Mouse (Mus musculus) forebrain, embryonic 10.5 days (tissue): Measurements from ENCODE around the gene Shpk. TPM values are rescaled to one million over a fixed set of nuclear protein-coding genes. Genes with fewer than 3 reads are reported as not detected.

ENCODE experiments used
- DNase-seq: peaks from one replicate; pipeline ENCODE4 v3.0.0-alpha.2; 2017; ENCODE audit warnings: low spot score; ENCODE audit errors: extremely low spot score
- H3K27ac ChIP-seq: fragments of 300-500 bp; sonication (generic); 2 replicates; pipeline ENCODE4 v1.5.1; 2016; ENCODE audit warnings: mild to moderate bottlenecking
- H3K27me3 ChIP-seq: fragments of 300-500 bp; sonication (generic); 2 replicates; pipeline ENCODE4 v1.6.1; 2016; ENCODE audit warnings: mild to moderate bottlenecking; ENCODE audit not compliant: poor library complexity, severe bottlenecking
- H3K36me3 ChIP-seq: fragments of 300-500 bp; sonication (generic); replicated peaks from 2 replicates; pipeline ENCODE4 v1.6.1; 2016; ENCODE audit warnings: mild to moderate bottlenecking, moderate library complexity
- H3K4me1 ChIP-seq: fragments of 300-500 bp; sonication (generic); 2 replicates; pipeline ENCODE4 v1.6.1; 2016
- H3K4me3 ChIP-seq: fragments of 300-500 bp; sonication (generic); 2 replicates; pipeline ENCODE4 v1.5.1; 2016; ENCODE audit warnings: mild to moderate bottlenecking, moderate library complexity
- H3K9me3 ChIP-seq: fragments of 300-500 bp; sonication (generic); 2 replicates; pipeline ENCODE4 v1.6.1; 2016; ENCODE audit warnings: mild to moderate bottlenecking, moderate library complexity
- WGBS: fragments of 180-500 bp; shearing (Covaris S2); methylation state at CpG from one replicate; pipeline ENCODE4 v1.1.7; 2016; 5-methylcytosine and 5-hydroxymethylcytosine counted together
- polyA plus RNA-seq: library from polyadenylated mRNA; unstranded; fragments of >200 nt; fragmentation: Nextera tagmentation; extraction: Ambion mirVana; gene quantifications from 2 replicates; pipeline ENCODE4 v1.2.1, GENCODE M21; 2016

The Shpk gene
- polyA plus RNA-seq, 1 experiment from 2014 or later: 0.69 TPM

DNA sequence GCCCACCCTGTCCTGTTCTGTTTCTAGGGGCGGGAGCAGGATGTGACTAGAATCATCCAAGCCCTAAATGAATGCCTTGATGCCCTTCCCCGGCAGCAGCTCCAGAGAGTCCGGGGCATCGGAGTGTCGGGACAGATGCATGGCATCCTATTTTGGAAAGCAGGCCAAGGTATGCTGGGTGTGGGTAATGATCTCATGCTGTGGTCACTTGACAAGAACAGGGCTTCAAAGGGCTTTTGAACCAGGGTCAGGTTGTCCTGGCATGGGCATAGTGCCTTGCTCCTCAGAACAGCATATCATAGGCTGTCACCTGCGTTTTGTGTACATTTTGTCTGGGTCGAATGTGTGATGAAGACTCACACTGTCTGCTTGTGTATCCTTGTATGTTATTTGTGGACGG, 4.6 kb downstream of the Shpk start:
- H3K27ac ChIP-seq: no peak overlapping the region
- WGBS: 94% methylated on average over 8 of the region's 8 CpGs
- H3K9me3 ChIP-seq: no peaks in the 10 kb centered on the region
- no peak overlapping the region for H3K4me3 ChIP-seq
- H3K27me3 ChIP-seq: peaks cover 16% of the 10 kb centered on the region
- H3K4me1 ChIP-seq: peaks cover 7% of the 10 kb centered on the region
- H3K36me3 ChIP-seq: no peaks in the 10 kb centered on the region
- DNase-seq: no peak

DNA sequence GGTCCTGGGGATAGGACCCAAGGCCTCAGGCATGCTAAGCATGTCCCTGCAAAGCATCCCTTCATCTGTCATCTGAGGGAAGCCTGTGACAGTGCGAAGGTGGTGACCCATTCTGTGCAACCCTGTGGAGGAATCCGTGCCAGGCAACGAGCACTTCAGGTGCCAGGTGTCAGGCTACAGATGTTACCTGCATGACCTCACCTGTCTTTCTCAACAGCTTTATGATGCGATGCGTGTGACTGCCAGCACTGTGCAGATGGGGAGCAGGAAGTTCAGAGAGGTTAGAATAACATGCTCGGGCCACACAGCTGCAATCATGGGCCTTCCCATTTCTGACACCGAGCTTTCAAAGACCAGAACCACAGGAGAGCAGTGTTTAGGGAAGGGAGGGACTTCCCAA, 5.9 kb downstream of the Shpk start:
- H3K27ac ChIP-seq: no peak overlapping the region
- WGBS: 79% methylated on average over 7 of the region's 7 CpGs
- no peak overlapping the region for H3K4me3 ChIP-seq
- H3K27me3 ChIP-seq: peaks cover 12% of the 10 kb centered on the region
- H3K36me3 ChIP-seq: no peaks in the 10 kb centered on the region
- H3K9me3 ChIP-seq: no peaks in the 10 kb centered on the region
- H3K4me1 ChIP-seq: no peaks in the 10 kb centered on the region
- no peak for DNase-seq

DNA sequence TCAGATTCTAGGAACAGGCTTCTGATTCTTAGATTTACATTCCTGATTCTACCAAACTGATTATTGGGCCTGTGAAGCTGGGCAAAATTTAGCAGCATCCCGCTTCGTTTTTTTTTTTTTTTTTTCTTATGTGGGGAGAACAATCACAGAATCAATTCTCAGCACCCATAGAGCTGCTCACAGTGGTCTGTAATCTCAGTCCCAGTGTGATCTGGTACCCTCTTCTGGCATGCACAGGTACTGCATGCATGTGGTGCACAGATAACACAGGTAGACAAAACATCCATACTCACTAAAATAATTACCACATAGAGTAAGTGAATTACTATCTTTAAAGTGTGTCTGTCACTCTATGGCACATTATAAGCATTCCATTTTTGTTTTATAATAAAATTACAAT, 8.4 kb downstream of the Shpk start:
- H3K4me1 ChIP-seq: no peaks in the 10 kb centered on the region
- no peaks in the 10 kb centered on the region for H3K36me3 ChIP-seq
- H3K4me3 ChIP-seq: no peak overlapping the region
- 85% methylated on average over 2 of the region's 2 CpGs for WGBS
- H3K9me3 ChIP-seq: no peaks in the 10 kb centered on the region
- DNase-seq: no peak
- no peak overlapping the region for H3K27ac ChIP-seq
- no peaks in the 10 kb centered on the region; the same call in 1 of the 2 replicates for H3K27me3 ChIP-seq

DNA sequence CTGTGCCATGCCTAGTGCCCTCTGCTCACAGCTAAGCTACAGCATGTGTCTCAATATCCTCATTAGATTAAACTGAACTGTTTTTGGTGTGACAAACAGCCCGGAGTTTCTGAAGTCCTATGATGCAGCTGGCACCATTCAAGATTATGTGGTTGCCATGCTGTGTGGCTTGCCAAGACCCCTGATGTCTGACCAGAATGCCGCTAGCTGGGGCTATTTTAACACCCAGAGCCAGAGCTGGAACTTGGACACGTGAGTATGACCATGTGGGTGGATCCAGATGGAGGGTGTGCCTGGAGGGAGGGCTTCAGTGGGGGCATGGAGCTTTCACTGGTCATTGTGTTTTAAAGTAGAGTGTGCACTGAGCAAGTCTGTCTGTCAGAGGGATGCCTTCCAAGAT, 14.7 kb downstream of the Shpk start:
- Histone ChIP-seq H3K27me3 (no peaks in the 10 kb centered on the region), H3K4me3 (no peak overlapping the region), H3K27ac (no peak overlapping the region), H3K36me3 (no peaks in the 10 kb centered on the region), H3K9me3 (no peaks in the 10 kb centered on the region), H3K4me1 (no peaks in the 10 kb centered on the region)
- no peak for DNase-seq
- WGBS: 82% methylated on average over 3 of the region's 3 CpGs

DNA sequence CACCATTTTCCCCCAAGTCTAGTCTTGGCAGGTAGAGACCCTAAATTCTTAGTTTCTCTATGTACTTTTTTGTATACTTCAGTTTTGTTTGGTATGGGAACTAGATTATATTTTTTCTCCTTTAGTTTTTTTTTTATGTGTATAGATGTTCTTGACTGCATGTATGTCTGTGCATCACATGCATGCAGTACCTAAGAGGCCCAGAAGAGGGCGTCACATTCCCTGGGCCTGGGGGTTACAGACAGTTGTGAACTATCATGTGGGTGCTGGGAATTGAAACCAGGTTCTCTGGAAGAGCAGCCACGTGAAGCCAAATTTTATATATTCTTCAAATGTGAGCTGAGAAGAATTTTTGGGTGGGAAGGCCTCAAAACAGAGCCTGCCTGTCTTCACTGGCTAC, 20.4 kb downstream of the Shpk start:
- DNase-seq: no peak
- H3K9me3 ChIP-seq: no peaks in the 10 kb centered on the region
- WGBS: 58% methylated on average over 2 of the region's 2 CpGs
- no peaks in the 10 kb centered on the region for H3K36me3 ChIP-seq
- H3K27me3 ChIP-seq: no peaks in the 10 kb centered on the region
- H3K4me1 ChIP-seq: no peaks in the 10 kb centered on the region
- H3K4me3 ChIP-seq: no peak overlapping the region
- H3K27ac ChIP-seq: no peak overlapping the region

DNA sequence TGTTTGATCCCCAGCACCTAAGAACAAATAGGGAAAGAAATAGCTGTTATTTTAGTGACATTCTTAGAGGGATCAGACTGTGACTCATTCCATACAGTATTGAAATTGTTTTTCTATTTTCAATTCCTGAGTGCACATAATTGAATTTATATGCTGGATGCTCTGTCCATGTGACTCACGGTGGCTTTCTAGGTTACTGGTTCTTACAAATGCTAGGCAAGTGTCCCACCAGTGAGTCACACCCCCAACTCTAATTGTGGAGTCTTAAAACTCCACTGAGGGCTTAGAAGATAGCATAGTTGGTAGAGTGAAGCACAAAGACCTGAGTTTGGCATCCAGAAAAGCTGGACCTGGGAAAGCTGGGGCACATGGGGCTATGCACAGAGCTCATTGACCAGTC, 21.4 kb downstream of the Shpk start:
- H3K9me3 ChIP-seq: no peaks in the 10 kb centered on the region
- no peaks in the 10 kb centered on the region for H3K36me3 ChIP-seq
- H3K27me3 ChIP-seq: no peaks in the 10 kb centered on the region
- 89% methylated on average over 1 of the region's 1 CpGs for WGBS
- H3K4me3 ChIP-seq: no peak overlapping the region
- no peaks in the 10 kb centered on the region for H3K4me1 ChIP-seq
- no peak for DNase-seq
- H3K27ac ChIP-seq: no peak overlapping the region

DNA sequence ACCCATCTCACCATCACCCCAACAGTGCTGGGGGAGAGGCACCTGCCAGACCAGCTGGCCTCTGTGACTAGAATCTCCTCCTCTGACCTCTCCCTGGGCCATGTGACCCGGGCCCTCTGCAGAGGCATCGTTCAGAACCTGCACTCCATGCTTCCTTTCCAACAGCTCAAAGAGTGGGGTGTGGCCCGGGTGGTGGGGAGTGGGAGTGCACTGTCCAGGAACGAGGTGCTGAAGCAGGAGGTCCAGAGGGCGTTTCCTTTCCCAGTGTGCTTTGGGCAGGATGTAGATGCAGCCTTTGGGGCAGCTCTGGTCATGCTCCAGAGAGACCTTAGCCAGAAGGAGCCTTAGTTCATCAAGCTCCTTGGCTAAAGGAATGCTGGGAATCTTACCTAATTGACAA, 23.6 kb downstream of the Shpk start:
- Histone ChIP-seq H3K9me3 (no peaks in the 10 kb centered on the region), H3K36me3 (no peaks in the 10 kb centered on the region), H3K27me3 (no peaks in the 10 kb centered on the region), H3K4me1 (no peaks in the 10 kb centered on the region), H3K4me3 (no peak overlapping the region), H3K27ac (no peak overlapping the region)
- DNase-seq: no peak
- WGBS: 55% methylated on average over 5 of the region's 5 CpGs

DNA sequence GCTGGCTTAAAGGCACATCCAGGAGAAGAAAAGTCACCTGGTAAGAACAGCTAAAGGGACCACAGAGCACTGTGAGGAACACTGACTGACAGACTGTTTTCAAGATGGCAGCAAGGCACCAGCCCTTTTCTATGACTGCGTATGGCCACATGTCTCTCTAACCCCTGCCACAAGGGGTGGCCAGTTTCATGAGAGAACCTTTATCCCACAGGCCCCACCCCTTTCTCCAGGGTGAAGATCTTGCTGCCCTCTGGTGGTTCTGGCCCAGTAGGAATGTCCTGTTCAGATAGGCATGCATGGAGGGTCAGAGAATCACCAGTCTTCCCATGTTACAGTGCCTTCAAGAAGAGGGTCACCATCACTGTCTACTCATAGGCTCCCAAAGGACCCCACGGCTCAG, 24.7 kb downstream of the Shpk start:
- no peak for DNase-seq
- WGBS: 82% methylated on average over 2 of the region's 2 CpGs
- H3K36me3 ChIP-seq: no peaks in the 10 kb centered on the region
- no peak overlapping the region for H3K4me3 ChIP-seq
- H3K4me1 ChIP-seq: no peaks in the 10 kb centered on the region
- H3K9me3 ChIP-seq: 0 out of 2 replicates have a peak, but pooled peaks cover 2% of the 10 kb centered on the region
- H3K27ac ChIP-seq: no peak overlapping the region
- H3K27me3 ChIP-seq: no peaks in the 10 kb centered on the region

DNA sequence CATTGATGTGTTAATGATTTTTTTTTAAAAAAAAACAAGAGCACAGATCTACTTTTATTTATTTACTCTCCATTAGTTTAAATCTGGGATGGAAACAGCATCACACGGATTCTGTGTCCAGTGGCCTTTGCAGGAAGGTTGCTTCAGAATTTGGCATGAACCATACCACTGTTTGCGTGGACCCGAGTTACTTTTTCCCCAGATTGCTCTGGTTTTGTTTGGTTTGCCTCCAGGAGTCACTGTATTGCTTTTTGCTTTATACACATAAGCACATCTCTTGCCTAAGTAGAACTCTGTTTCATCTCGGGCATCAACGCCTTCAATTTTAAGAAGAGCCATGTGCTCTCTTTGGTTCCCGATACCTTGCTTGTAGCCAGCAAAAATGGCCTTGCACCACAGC, 26.6 kb downstream of the Shpk start:
- Histone ChIP-seq H3K9me3 (0 out of 2 replicates have a peak, but pooled peaks cover 5% of the 10 kb centered on the region), H3K36me3 (no peaks in the 10 kb centered on the region), H3K4me3 (no peak overlapping the region), H3K27me3 (no peaks in the 10 kb centered on the region), H3K4me1 (no peaks in the 10 kb centered on the region), H3K27ac (no peak overlapping the region)
- DNase-seq: no peak
- WGBS: 93% methylated on average over 6 of the region's 6 CpGs

DNA sequence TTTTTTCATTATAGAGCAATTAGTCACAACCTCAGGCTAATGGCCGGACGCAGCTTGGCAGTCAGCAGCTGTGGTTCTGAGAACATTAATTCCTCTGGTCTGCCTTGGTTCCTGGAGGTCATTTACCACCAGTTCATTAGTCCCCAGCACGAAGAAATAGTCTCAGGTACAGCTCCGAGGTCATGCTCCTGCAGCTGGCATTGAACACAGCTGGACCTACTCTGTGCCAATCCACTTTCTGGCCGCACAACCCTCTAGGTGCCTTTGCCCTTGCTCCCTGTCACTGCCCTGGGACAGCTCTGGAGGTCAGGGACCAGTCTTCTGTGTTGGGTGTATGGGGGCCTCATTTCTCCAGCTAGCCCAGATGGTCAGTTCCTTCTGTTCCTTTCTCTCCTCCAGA, 29.6 kb downstream of the Shpk start:
- H3K27me3 ChIP-seq: no peaks in the 10 kb centered on the region
- WGBS: 89% methylated on average over 5 of the region's 5 CpGs
- H3K27ac ChIP-seq: no peak overlapping the region
- DNase-seq: no peak
- no peak overlapping the region for H3K4me3 ChIP-seq
- H3K4me1 ChIP-seq: no peaks in the 10 kb centered on the region
- H3K36me3 ChIP-seq: no peaks in the 10 kb centered on the region
- 0 out of 2 replicates have a peak, but pooled peaks cover 5% of the 10 kb centered on the region for H3K9me3 ChIP-seq

DNA sequence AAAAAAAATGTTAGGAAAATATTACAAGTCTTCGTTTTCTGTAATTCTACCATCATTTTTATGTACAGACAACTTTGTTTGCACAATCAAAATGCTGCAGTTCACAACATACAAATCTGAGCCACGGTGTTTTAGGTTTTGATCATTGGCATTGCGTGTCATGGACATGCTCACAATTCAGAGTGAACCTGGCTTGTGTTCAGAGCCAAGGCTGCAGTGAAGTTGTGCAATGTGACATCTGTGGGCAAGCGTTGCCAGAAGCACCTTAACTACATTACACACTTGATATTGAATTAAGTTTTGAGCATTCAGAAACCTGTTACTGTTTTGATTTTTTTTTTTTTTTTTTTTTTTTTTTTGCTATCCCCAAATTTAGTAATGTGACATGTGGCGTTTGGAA, 30.8 kb downstream of the Shpk start:
- Histone ChIP-seq H3K27ac (no peak overlapping the region), H3K36me3 (no peaks in the 10 kb centered on the region), H3K9me3 (0 out of 2 replicates have a peak, but pooled peaks cover 5% of the 10 kb centered on the region), H3K4me1 (no peaks in the 10 kb centered on the region), H3K27me3 (no peaks in the 10 kb centered on the region), H3K4me3 (no peak overlapping the region)
- WGBS: 92% methylated on average over 5 of the region's 5 CpGs
- no peak for DNase-seq

DNA sequence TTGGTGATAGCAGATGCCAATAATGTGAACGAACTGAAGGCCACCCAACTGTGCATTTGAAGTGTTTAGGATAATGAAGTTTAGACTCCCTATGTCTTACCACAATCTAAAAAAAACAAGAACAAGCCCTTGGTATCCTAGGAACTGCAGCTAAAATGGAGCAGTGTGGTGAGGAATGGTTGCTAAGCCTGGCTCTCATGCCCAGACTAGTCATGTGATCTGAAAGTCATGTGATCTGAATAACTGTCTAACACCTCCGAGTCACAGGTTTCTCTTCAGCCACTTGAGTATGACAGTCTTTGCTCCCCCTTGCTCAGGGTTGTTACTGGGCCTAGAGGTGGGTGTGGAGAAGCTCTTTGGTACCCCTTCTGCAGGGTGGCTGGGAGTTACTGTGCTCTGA, 33.3 kb downstream of the Shpk start:
- H3K4me1 ChIP-seq: no peaks in the 10 kb centered on the region
- no peak for DNase-seq
- H3K4me3 ChIP-seq: no peak overlapping the region
- H3K27ac ChIP-seq: no peak overlapping the region
- H3K36me3 ChIP-seq: no peaks in the 10 kb centered on the region
- 62% methylated on average over 2 of the region's 2 CpGs for WGBS
- no peaks in the 10 kb centered on the region for H3K27me3 ChIP-seq
- H3K9me3 ChIP-seq: 0 out of 2 replicates have a peak, but pooled peaks cover 5% of the 10 kb centered on the region

DNA sequence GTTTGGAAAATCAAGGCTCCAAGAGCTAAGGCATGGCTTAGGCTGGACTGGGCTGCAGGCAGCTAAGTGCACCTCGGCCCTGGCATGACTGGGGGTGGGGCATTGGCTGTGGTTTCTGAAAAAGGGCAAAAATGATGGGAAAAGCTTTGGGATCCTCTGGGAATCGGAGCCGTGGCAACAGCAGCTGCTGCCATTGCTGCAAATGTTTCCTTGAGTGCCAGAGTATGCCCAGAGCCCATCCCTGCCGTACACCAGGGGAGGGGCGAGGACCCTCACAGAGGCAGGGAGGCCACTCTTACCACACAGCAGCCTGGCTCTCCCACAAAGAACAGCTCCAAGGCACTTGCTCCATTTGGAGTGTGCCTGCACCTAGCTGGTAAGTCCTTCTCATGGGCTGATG, 34.7 kb downstream of the Shpk start, which contains the start of gene Trpv1:
Gene Trpv1, plus strand, starts transcription at position 301 of the 400 bp plus-strand sequence.
- WGBS: 89% methylated on average over 5 of the region's 5 CpGs
- Histone ChIP-seq H3K4me1 (no peaks in the 10 kb centered on the region), H3K27ac (no peak within 1 kb of the TSS), H3K27me3 (no peaks in the 10 kb centered on the region), H3K36me3 (no peaks in the 10 kb centered on the region), H3K4me3 (no peak within 1 kb of the TSS), H3K9me3 (0 out of 2 replicates have a peak, but pooled peaks cover 3% of the 10 kb centered on the region)
- DNase-seq: no peak
